Mouse (Mus musculus): Measurements from ENCODE around the gene 5730596B20Rik. TPM values are rescaled to one million over a fixed set of nuclear protein-coding genes. Genes with fewer than 3 reads are reported as not detected.

The 5730596B20Rik gene
- polyA plus RNA-seq, 1 experiment: not detected

DNA sequence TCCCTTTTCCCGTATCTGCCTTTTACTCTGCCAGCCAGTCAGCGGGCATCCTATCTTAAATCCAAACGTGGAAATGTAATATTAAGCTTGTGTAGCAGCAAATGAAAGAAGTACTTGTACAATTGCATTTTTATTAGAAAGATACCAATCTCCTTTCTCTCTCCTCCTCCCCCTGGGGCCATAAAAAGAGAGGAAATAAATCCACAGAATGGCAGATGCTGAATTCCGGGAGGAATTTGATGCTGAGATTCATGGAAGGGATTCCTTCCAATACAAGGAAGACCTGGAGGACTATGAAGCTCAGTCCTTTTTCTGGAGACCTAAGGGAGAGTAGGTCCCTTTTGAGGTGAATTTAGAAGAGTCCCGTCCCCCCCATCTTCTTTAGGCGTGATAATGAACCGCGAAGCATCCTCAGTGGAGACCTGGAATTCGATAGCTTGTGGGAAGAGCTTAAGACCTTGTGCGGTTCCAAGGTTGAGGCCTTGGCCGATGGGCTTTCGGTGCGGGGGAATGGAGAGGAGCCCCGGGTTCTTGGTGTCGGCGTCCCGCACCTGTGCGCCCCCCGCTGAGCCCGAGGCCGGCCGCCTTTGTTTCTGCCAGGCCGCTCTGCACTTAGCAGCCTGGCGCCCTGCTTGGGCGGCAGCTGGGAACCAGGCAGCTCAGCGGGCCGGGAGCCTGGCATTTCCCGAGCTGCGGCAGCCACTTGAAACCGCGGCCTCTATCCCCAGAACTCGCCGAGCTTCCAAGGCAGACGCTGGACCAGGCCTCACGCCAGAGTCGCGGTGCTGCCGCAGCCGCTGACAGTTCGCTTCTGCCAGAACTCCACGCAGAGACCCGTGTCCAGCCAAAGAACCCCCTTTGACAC lies 8.9 kb upstream of the 5730596B20Rik start:
- H3K27me3 ChIP-seq (ENCODE audit: control insufficient read depth, insufficient read depth, low read length, poor library complexity, severe bottlenecking): peaks cover 60% of the 10 kb centered on the region
- TF ChIP-seq CTCF (IDR thresholded peaks at IDR 0.05; ENCODE audit: low read depth, low read length) (no peak), EP300 (IDR thresholded peaks at IDR 0.05; ENCODE audit: insufficient read depth, low read depth, low read length) (no peak), POLR2A (IDR thresholded peaks at IDR 0.05; ENCODE audit: insufficient read depth, low read length) (no peak)
- no peak overlapping the region; the same call in 1 of the 2 replicates for H3K4me3 ChIP-seq (ENCODE audit: low read depth, low read length)
- H3K27ac ChIP-seq (ENCODE audit: insufficient read depth, low read length): no peak overlapping the region
- no peaks in the 10 kb centered on the region for H3K36me3 ChIP-seq (ENCODE audit: control insufficient read depth, insufficient read depth, low read length, poor library complexity, severe bottlenecking)
- no peaks in the 10 kb centered on the region for H3K4me1 ChIP-seq (ENCODE audit: control insufficient read depth, insufficient read depth, low read length)
- H3K9ac ChIP-seq (ENCODE audit: low read depth, poor library complexity, severe bottlenecking): no peak overlapping the region
- no peaks in the 10 kb centered on the region for H3K9me3 ChIP-seq (replicated peaks; ENCODE audit: control insufficient read depth, insufficient read depth, low read length, poor library complexity, severe bottlenecking)

DNA sequence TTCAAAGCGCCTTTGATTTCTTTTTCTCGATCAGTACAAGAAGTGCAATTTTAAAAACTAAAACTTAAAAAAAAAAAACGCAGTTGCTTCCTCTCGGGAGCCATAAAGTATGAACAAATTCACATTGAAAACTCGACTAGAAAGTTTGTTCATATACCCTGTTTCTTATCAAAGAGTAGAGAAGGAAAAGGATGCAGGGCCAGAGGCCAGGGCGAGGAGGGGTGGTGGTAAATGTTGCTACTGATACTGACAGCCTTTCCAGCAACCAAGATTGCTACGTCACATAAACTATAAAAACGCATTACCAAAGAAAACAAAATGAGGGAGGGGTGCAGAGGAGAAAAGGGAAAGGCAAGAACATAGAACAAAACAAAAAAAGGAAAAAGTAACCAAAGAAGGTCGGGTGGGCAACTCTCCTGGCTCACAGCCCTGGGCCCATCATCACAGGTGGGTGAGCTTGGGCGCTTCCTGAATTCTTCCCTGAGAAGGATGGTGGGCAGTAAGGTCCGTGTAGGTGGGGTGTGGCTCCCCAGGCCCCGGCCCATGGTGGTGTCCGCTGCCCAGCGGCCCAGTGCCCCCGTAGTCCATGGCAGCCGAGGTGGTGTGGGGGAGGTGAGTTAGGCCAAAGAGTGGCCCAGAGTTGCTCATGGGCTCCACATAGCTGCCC lies 7.7 kb upstream of the 5730596B20Rik start:
- Histone ChIP-seq H3K9ac (ENCODE audit: low read depth, poor library complexity, severe bottlenecking) (no peak overlapping the region), H3K4me3 (ENCODE audit: low read depth, low read length) (no peak overlapping the region), H3K4me1 (ENCODE audit: control insufficient read depth, insufficient read depth, low read length) (no peaks in the 10 kb centered on the region), H3K36me3 (ENCODE audit: control insufficient read depth, insufficient read depth, low read length, poor library complexity, severe bottlenecking) (no peaks in the 10 kb centered on the region), H3K9me3 (replicated peaks; ENCODE audit: control insufficient read depth, insufficient read depth, low read length, poor library complexity, severe bottlenecking) (no peaks in the 10 kb centered on the region), H3K27ac (ENCODE audit: insufficient read depth, low read length) (no peak overlapping the region), H3K27me3 (ENCODE audit: control insufficient read depth, insufficient read depth, low read length, poor library complexity, severe bottlenecking) (peaks cover 56% of the 10 kb centered on the region)
- TF ChIP-seq POLR2A (IDR thresholded peaks at IDR 0.05; ENCODE audit: insufficient read depth, low read length) (no peak), CTCF (IDR thresholded peaks at IDR 0.05; ENCODE audit: low read depth, low read length) (no peak), EP300 (IDR thresholded peaks at IDR 0.05; ENCODE audit: insufficient read depth, low read depth, low read length) (no peak)

DNA sequence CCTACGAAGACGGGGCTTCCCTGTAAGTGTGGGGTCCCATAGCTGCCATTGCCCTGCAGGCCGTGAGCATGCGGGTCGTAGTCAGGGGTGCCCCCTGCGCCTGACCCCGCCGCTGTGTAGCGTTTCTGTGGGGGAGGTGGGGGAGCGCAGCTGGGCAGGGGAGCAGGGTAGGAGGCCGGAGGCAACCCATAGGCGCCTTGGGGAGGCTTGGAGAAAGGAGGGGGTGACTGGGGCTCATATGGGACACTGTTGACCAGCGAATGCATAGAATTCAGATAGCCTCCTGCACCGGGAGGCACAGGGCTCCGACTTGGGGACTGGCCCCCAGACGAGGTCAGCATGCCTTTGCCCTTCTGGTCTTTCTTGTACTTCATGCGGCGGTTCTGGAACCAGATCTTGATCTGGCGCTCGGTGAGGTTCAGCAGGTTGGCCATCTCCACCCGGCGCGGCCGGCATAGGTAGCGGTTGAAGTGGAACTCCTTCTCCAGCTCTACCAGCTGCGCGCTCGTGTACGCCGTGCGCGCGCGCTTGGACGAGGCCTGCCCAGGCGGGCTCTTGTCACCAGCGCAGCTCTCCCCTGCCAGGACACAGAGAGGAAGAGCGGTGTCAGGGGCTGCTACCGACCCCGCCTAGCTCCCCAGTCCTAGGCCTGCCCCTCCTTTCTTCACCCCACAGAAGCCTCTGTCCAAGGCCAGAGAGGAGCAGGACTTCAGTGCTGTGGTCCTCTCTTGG lies 7.0 kb upstream of the 5730596B20Rik start:
- no peak for TF ChIP-seq CTCF (IDR thresholded peaks at IDR 0.05; ENCODE audit: low read depth, low read length)
- no peak for TF ChIP-seq EP300 (IDR thresholded peaks at IDR 0.05; ENCODE audit: insufficient read depth, low read depth, low read length)
- no peak for TF ChIP-seq POLR2A (IDR thresholded peaks at IDR 0.05; ENCODE audit: insufficient read depth, low read length)
- no peaks in the 10 kb centered on the region for H3K9me3 ChIP-seq (replicated peaks; ENCODE audit: control insufficient read depth, insufficient read depth, low read length, poor library complexity, severe bottlenecking)
- H3K27me3 ChIP-seq (ENCODE audit: control insufficient read depth, insufficient read depth, low read length, poor library complexity, severe bottlenecking): peaks cover 55% of the 10 kb centered on the region
- no peak overlapping the region for H3K27ac ChIP-seq (ENCODE audit: insufficient read depth, low read length)
- peak overlapping the region; percentile 47 for H3K4me3 ChIP-seq (ENCODE audit: low read depth, low read length)
- no peak overlapping the region for H3K9ac ChIP-seq (ENCODE audit: low read depth, poor library complexity, severe bottlenecking)
- H3K4me1 ChIP-seq (ENCODE audit: control insufficient read depth, insufficient read depth, low read length): no peaks in the 10 kb centered on the region
- no peaks in the 10 kb centered on the region for H3K36me3 ChIP-seq (ENCODE audit: control insufficient read depth, insufficient read depth, low read length, poor library complexity, severe bottlenecking)

DNA sequence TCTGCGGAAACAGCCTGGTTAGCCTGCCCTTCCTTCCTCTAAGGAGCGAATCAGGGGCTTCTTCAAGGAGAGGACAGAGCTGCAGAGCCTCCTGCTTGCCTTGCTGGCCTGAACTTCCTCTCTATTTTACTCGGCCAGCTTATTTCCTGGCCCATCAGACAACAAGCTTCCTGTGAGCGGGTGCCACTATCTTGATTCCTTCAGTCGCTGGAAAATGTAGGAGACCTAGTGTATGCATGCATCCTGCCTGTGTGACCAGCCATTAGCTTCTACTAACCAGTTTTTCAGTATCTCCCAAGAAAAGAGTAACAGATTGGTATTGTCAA lies 6.4 kb upstream of the 5730596B20Rik start:
- no peaks in the 10 kb centered on the region for H3K4me1 ChIP-seq (ENCODE audit: control insufficient read depth, insufficient read depth, low read length)
- TF ChIP-seq CTCF (IDR thresholded peaks at IDR 0.05; ENCODE audit: low read depth, low read length) (no peak), POLR2A (IDR thresholded peaks at IDR 0.05; ENCODE audit: insufficient read depth, low read length) (no peak), EP300 (IDR thresholded peaks at IDR 0.05; ENCODE audit: insufficient read depth, low read depth, low read length) (no peak)
- H3K27me3 ChIP-seq (ENCODE audit: control insufficient read depth, insufficient read depth, low read length, poor library complexity, severe bottlenecking): peaks cover 54% of the 10 kb centered on the region

DNA sequence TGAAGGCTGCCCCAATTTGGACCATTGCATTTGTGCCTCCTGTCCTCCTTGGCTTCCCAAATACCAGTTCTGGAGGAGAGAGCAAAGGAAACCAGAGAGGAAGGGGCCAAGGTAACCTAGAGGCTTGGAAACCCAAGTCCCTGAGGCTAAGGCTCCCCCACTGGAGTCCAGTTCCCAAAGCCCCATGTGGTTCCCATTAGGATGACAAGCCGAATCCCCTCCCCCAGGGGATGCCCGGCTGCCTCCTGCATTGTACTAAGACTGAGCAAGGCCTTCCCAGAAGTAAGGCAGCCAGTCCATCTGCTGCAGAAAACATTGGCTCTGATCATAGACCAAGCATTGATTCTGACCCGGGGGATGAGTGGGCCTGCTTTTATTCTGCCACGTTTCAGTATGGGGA lies 6.0 kb upstream of the 5730596B20Rik start:
- Histone ChIP-seq H3K27me3 (ENCODE audit: control insufficient read depth, insufficient read depth, low read length, poor library complexity, severe bottlenecking) (peaks cover 56% of the 10 kb centered on the region), H3K9ac (ENCODE audit: low read depth, poor library complexity, severe bottlenecking) (no peak overlapping the region), H3K9me3 (replicated peaks; ENCODE audit: control insufficient read depth, insufficient read depth, low read length, poor library complexity, severe bottlenecking) (no peaks in the 10 kb centered on the region), H3K27ac (ENCODE audit: insufficient read depth, low read length) (no peak overlapping the region), H3K4me1 (ENCODE audit: control insufficient read depth, insufficient read depth, low read length) (no peaks in the 10 kb centered on the region), H3K36me3 (ENCODE audit: control insufficient read depth, insufficient read depth, low read length, poor library complexity, severe bottlenecking) (no peaks in the 10 kb centered on the region), H3K4me3 (ENCODE audit: low read depth, low read length) (no peak overlapping the region)
- TF ChIP-seq CTCF (IDR thresholded peaks at IDR 0.05; ENCODE audit: low read depth, low read length): no peak

More for the DNA sequence above, 6.4 kb upstream of the 5730596B20Rik start:
- Histone ChIP-seq H3K4me3 (ENCODE audit: low read depth, low read length) (no peak overlapping the region; the same call in 1 of the 2 replicates), H3K9ac (ENCODE audit: low read depth, poor library complexity, severe bottlenecking) (no peak overlapping the region), H3K27ac (ENCODE audit: insufficient read depth, low read length) (no peak overlapping the region), H3K36me3 (ENCODE audit: control insufficient read depth, insufficient read depth, low read length, poor library complexity, severe bottlenecking) (no peaks in the 10 kb centered on the region), H3K9me3 (replicated peaks; ENCODE audit: control insufficient read depth, insufficient read depth, low read length, poor library complexity, severe bottlenecking) (no peaks in the 10 kb centered on the region)

Data from ES-Bruce4 (cell line).